Mouse (Mus musculus): Measurements from ENCODE around the gene Nat9. TPM values are rescaled to one million over a fixed set of nuclear protein-coding genes. Genes with fewer than 3 reads are reported as not detected.
A peak's percentile ranks its signal among the peaks of the same experiment; 100 is the strongest.

Gene Nat9
- total RNA-seq (2021), result 10 to 100 TPM; 20.5 to 20.6 TPM
- long read RNA-seq, experiment 1, partial matches to known transcripts, result 3 of 9 reads
- long read RNA-seq, experiment 1, other reads (novel, unspliced or antisense), result 2 of 9 reads
- long read RNA-seq, experiment 2, transcript Nat9-203 (7 exons, 1,204 nt), result major isoform, 5 of 15 reads
- long read RNA-seq, experiment 2, transcript Nat9-201 (7 exons, 1,143 nt), result major isoform, 5 of 15 reads
- long read RNA-seq, experiment 2, partial matches to known transcripts, result 3 of 15 reads
- long read RNA-seq, experiment 2, other reads (novel, unspliced or antisense), result 2 of 15 reads

GRCm38 (mm10) chr11:115187693-115188092 is at the start of gene Nat9:
Gene Nat9 (minus strand): TSS chr11:115187859.
- TF ChIP-seq CTCF (conservative IDR thresholded peaks at IDR 0.05), result no peak
- Histone ChIP-seq H3K4me3 (peak within 1 kb of the TSS; percentile 93), H3K27ac (peak within 1 kb of the TSS; percentile 93)
- no peak for DNase-seq (ENCODE audit: low spot score in 2 of 2)

GRCm38 (mm10) chr11:115236570-115236969 is 48.9 kb upstream of the Nat9 start:
- no peak for DNase-seq (ENCODE audit: low spot score in 2 of 2)
- no peak for TF ChIP-seq CTCF (conservative IDR thresholded peaks at IDR 0.05)
- peak overlapping the region; percentile 1; the same call in 1 of the 2 replicates for H3K27ac ChIP-seq
- no peak overlapping the region for H3K4me3 ChIP-seq

GRCm38 (mm10) chr11:115234320-115235044 is 46.8 kb upstream of the Nat9 start:
- no peak for TF ChIP-seq CTCF (conservative IDR thresholded peaks at IDR 0.05)
- DNase-seq (ENCODE audit: low spot score in 2 of 2), result no peak
- Histone ChIP-seq H3K4me3 (no peak overlapping the region), H3K27ac (peak overlapping the region; percentile 91)

- DNase-seq (ENCODE audit: low spot score in 2 of 2), result peak; percentile 41 to 54
- H3K4me3 ChIP-seq, result no peak overlapping the region
- H3K27ac ChIP-seq, result peak overlapping the region; percentile 91
- TF ChIP-seq CTCF (conservative IDR thresholded peaks at IDR 0.05), result peak; percentile 71
Observed at GRCm38 (mm10) chr11:115233526-115234290, 46.0 kb upstream of the Nat9 start.

GRCm38 (mm10) chr11:115232889-115233288 is 45.2 kb upstream of the Nat9 start:
- no peak for DNase-seq (ENCODE audit: low spot score in 2 of 2)
- Histone ChIP-seq H3K4me3 (no peak overlapping the region), H3K27ac (peak overlapping the region; percentile 91)
- no peak for TF ChIP-seq CTCF (conservative IDR thresholded peaks at IDR 0.05)

GRCm38 (mm10) chr11:115231924-115232323 is 44.3 kb upstream of the Nat9 start:
- no peak overlapping the region for H3K4me3 ChIP-seq
- DNase-seq (ENCODE audit: low spot score in 2 of 2), result peak in 1 of 2 experiments; percentile 54
- H3K27ac ChIP-seq, result peak overlapping the region; percentile 91
- no peak for TF ChIP-seq CTCF (conservative IDR thresholded peaks at IDR 0.05)

- no peak overlapping the region for H3K4me3 ChIP-seq
- peak overlapping the region; percentile 91 for H3K27ac ChIP-seq
- TF ChIP-seq CTCF (conservative IDR thresholded peaks at IDR 0.05), result no peak
- DNase-seq (ENCODE audit: low spot score in 2 of 2), result no peak
Observed at GRCm38 (mm10) chr11:115231168-115231915, 43.7 kb upstream of the Nat9 start.

GRCm38 (mm10) chr11:115229021-115229930 is 41.6 kb upstream of the Nat9 start:
- Histone ChIP-seq H3K27ac (peak overlapping the region; percentile 53), H3K4me3 (no peak overlapping the region)
- TF ChIP-seq CTCF (conservative IDR thresholded peaks at IDR 0.05), result no peak
- no peak for DNase-seq (ENCODE audit: low spot score in 2 of 2)

GRCm38 (mm10) chr11:115228430-115228829 is 40.8 kb upstream of the Nat9 start:
- no peak for TF ChIP-seq CTCF (conservative IDR thresholded peaks at IDR 0.05)
- Histone ChIP-seq H3K27ac (peak overlapping the region; percentile 87), H3K4me3 (no peak overlapping the region)
- DNase-seq (ENCODE audit: low spot score in 2 of 2), result no peak

- no peak for TF ChIP-seq CTCF (conservative IDR thresholded peaks at IDR 0.05)
- H3K4me3 ChIP-seq, result no peak overlapping the region
- H3K27ac ChIP-seq, result peak overlapping the region; percentile 87
- DNase-seq (ENCODE audit: low spot score in 2 of 2), result no peak
Observed at GRCm38 (mm10) chr11:115227640-115228039, 40.0 kb upstream of the Nat9 start.

- no peak for TF ChIP-seq CTCF (conservative IDR thresholded peaks at IDR 0.05)
- DNase-seq (ENCODE audit: low spot score in 2 of 2), result peak in 1 of 2 experiments; percentile 19
- H3K27ac ChIP-seq, result peak overlapping the region; percentile 87
- no peak overlapping the region for H3K4me3 ChIP-seq
Observed at GRCm38 (mm10) chr11:115226811-115227491, 39.3 kb upstream of the Nat9 start.
